19 mouse cellular contexts compared by ENCODE assay signal in the genomic region with DNA sequence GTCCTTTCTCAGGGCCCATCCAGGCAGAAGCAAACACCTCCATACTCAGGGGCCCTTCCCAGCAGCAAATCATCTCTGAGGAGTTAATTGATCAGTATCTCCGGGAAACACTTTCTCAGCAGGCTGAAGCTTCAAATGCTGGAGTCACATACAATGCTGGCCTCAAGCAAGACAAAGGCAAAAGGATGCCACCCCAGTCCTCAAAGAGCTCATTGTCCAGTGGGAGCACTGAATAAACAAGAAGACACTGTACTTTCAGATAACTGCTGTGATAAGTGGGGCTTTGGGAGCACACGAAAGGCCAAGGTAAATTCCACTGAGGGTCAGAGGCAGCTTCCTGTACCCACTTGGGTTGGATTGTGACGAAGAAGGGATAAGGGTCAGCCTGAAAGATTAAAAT.
"Had no signal": no experiment of that assay in that cellular context is flagged by ENCODE, and none has a peak within 500 bp of the region (broad histone marks: within the 10 kb centered on the region; RNA-seq: fewer than 3 reads in every experiment).

No protein-coding gene starts in this region.

- H3K4me1 ChIP-seq: midbrain, embryonic 12.5 days; neural tube, embryonic 13.5 days had no signal

- H3K27ac ChIP-seq: liver, embryonic 14.5 days; midbrain, embryonic 10.5 days; midbrain, embryonic 12.5 days; neural tube, embryonic 13.5 days; neural tube, embryonic 15.5 days; stomach, embryonic 15.5 days; stomach, postnatal 0 days had no signal

- DNase-seq: lung, adult 18-20 months; lung, embryonic 14.5 days; lung, postnatal 10 days; lung, postnatal 4 days; midbrain, embryonic 14.5 days; right cerebral cortex, adult 18-20 months; right cerebral cortex, postnatal 25 days; right cerebral cortex, postnatal 4 days; thymus, adult 18-20 months; thymus, postnatal 14 days; thymus, postnatal 4 days had no signal

- H3K4me3 ChIP-seq: midbrain, embryonic 10.5 days; midbrain, embryonic 12.5 days; myocyte; neural tube, embryonic 13.5 days; neural tube, embryonic 15.5 days; stomach, embryonic 15.5 days had no signal
